Mouse (Mus musculus): Measurements from ENCODE around the gene Gm7356.
"Not testable (repeated sequence)": the region's sequence is repeated elsewhere in the genome, so short reads cannot be mapped to it uniquely, and the experiment has no call there.

The Gm7356 gene

GRCm38 (mm10) chr17:14003604-14004003, at the start of gene Gm7356:
Gm7356 (minus strand) TSS chr17:14003704.
- not testable (repeated sequence) for DNase-seq (ENCODE audit: low read depth, low spot score)

- DNase-seq (ENCODE audit: low read depth, low spot score) = not testable (repeated sequence)
Observed at GRCm38 (mm10) chr17:14041880-14042279, 38.4 kb upstream of the Gm7356 start.

GRCm38 (mm10) chr17:14037012-14037411, 33.5 kb upstream of the Gm7356 start:
- not testable (repeated sequence) for DNase-seq (ENCODE audit: low read depth, low spot score)

- DNase-seq (ENCODE audit: low read depth, low spot score) = not testable (repeated sequence)
Observed at GRCm38 (mm10) chr17:14036113-14036512, 32.6 kb upstream of the Gm7356 start.

GRCm38 (mm10) chr17:13993425-13993824, 10.1 kb downstream of the Gm7356 start:
- peak; percentile 32 for DNase-seq (ENCODE audit: low read depth, low spot score)

GRCm38 (mm10) chr17:13987690-13988089, 15.8 kb downstream of the Gm7356 start:
- no peak for DNase-seq (ENCODE audit: low read depth, low spot score)

- DNase-seq (ENCODE audit: low read depth, low spot score) = not testable (repeated sequence)
Observed at GRCm38 (mm10) chr17:13970796-13971195, 32.7 kb downstream of the Gm7356 start.

GRCm38 (mm10) chr17:13969917-13970316, 33.6 kb downstream of the Gm7356 start:
- not testable (repeated sequence) for DNase-seq (ENCODE audit: low read depth, low spot score)

- not testable (repeated sequence) for DNase-seq (ENCODE audit: low read depth, low spot score)
Observed at GRCm38 (mm10) chr17:13965048-13965447, 38.5 kb downstream of the Gm7356 start.

GRCm38 (mm10) chr17:13962245-13962644, 41.3 kb downstream of the Gm7356 start:
- DNase-seq (ENCODE audit: low read depth, low spot score) = not testable (repeated sequence)

GRCm38 (mm10) chr17:13958129-13958528, 45.4 kb downstream of the Gm7356 start:
- not testable (repeated sequence) for DNase-seq (ENCODE audit: low read depth, low spot score)

- DNase-seq (ENCODE audit: low read depth, low spot score) = not testable (repeated sequence)
Observed at GRCm38 (mm10) chr17:13951570-13951969, 51.9 kb downstream of the Gm7356 start.

All from 3T3-L1 (cell line).